In genomic region chr6:5967545-5967944, GRCm38 (mm10) we compare ENCODE assay signal across 18 mouse cellular contexts.
"Had no signal": no experiment of that assay in that cellular context is flagged by ENCODE, and none has a peak within 500 bp of the region (broad histone marks: within the 10 kb centered on the region; RNA-seq: fewer than 3 reads in every experiment).

No protein-coding gene starts in this region.

- H3K36me3 ChIP-seq: midbrain, embryonic 10.5 days; midbrain, embryonic 12.5 days; neural tube, embryonic 13.5 days; neural tube, embryonic 15.5 days had no signal

- H3K4me2 ChIP-seq: lung, embryonic 14.5 days; midbrain, embryonic 12.5 days; neural tube, embryonic 13.5 days; neural tube, embryonic 15.5 days had no signal

- H3K27ac ChIP-seq: midbrain, embryonic 10.5 days; midbrain, embryonic 12.5 days; neural tube, embryonic 13.5 days; neural tube, embryonic 15.5 days had no signal

- H3K9ac ChIP-seq: liver, postnatal 0 days; lung, embryonic 14.5 days; midbrain, embryonic 12.5 days; neural tube, embryonic 13.5 days; neural tube, embryonic 15.5 days had no signal

- H3K9me3 ChIP-seq: midbrain, embryonic 10.5 days; midbrain, embryonic 12.5 days; neural tube, embryonic 13.5 days; neural tube, embryonic 15.5 days had no signal

- DNase-seq: liver, postnatal 0 days; lung, embryonic 14.5 days; lung, postnatal 4 days; midbrain, embryonic 14.5 days; retina, postnatal 1 day; right cerebral cortex, adult 18-20 months; right cerebral cortex, postnatal 25 days; right cerebral cortex, postnatal 4 days; spleen, adult 18-20 months; thymus, adult 18-20 months; thymus, postnatal 14 days; thymus, postnatal 36 days had no signal

- H3K4me1 ChIP-seq: midbrain, embryonic 10.5 days; midbrain, embryonic 12.5 days; neural tube, embryonic 13.5 days; neural tube, embryonic 15.5 days had no signal

- ATAC-seq: liver, postnatal 0 days; midbrain, embryonic 16.5 days had no signal

- H3K27me3 ChIP-seq: midbrain, embryonic 12.5 days; neural tube, embryonic 13.5 days; neural tube, embryonic 15.5 days had no signal

- H3K4me3 ChIP-seq: midbrain, embryonic 10.5 days; midbrain, embryonic 12.5 days; myocyte; neural tube, embryonic 13.5 days; neural tube, embryonic 15.5 days had no signal
